Mouse (Mus musculus) heart, postnatal 14 days (tissue): ENCODE measurements around the gene Exosc1. TPM values are rescaled to one million over a fixed set of nuclear protein-coding genes. Genes with fewer than 3 reads are reported as not detected.

ENCODE experiments used
- DNase-seq, 2 experiments: peaks; one replicate each; pipeline ENCODE4 v3.0.0; 2021 to 2022
- intact Hi-C: fragments of 180-260 bp; cut with DNase I; formaldehyde crosslinking; loops from one replicate; pipeline ENCODE4 v1.15.1; 2025
- long read RNA-seq, 2 experiments: library from polyadenylated mRNA; stranded (forward); transcript quantifications; one replicate each; pipeline ENCODE4 v2.0.0; 2021
- total RNA-seq, 2 experiments: library from RNA; stranded (reverse); gene quantifications; 2 replicates each; pipeline ENCODE4 v1.2.3; 2021

Gene Exosc1
- 10 to 100 TPM; 11.3 to 13.4 TPM for total RNA-seq
- long read RNA-seq, experiment 1, transcript Exosc1-201 (8 exons, 1,018 nt), result major isoform, 18 of 22 reads
- long read RNA-seq, experiment 1, partial matches to known transcripts, result 1 of 22 reads
- long read RNA-seq, experiment 1, other reads (novel, unspliced or antisense), result 2 of 22 reads
- long read RNA-seq, experiment 2, transcript Exosc1-201 (8 exons, 1,018 nt), result major isoform, 16 of 21 reads
- long read RNA-seq, experiment 2, partial matches to known transcripts, result 0 of 21 reads
- long read RNA-seq, experiment 2, other reads (novel, unspliced or antisense), result 5 of 21 reads

GRCm38 (mm10) chr19:41933179-41934086 lies at the start of gene Exosc1, which contains the start of gene Zdhhc16:
Gene Exosc1, minus strand, starts transcription at chr19:41933423.
Gene Zdhhc16, plus strand, starts transcription at chr19:41933480.
- intact Hi-C loops, result loop anchor here (5.0 kb wide), 1 partner anchor 36 kb away; the partner anchor contains the start of gene Rrp12
- DNase-seq, result peak; percentile 98

DNA sequence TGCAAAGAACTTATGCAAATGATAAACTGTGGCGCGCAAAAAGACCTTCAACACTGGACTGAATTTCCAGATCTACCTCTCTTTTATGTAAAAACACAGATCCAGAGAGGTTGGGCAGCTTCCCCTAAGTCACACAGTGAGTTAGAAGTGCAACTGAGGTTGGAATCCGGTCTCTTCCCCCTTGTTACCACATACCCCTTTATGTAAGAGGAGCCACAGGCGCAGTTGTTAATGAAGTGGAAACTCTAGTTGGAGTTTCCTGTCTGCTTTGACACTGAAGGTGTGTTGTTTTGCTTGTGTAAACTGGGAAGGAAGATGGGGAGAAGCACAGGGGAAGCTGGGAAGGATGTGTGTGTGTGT lies 49.5 kb upstream of the Exosc1 start:
- intact Hi-C loops, result no loop called here
- DNase-seq, result no peak

- intact Hi-C loops, result loop anchor here (1.0 kb wide), 2 partner anchors 15 to 45 kb away; no protein-coding TSS in a partner anchor
- DNase-seq, result peak; percentile 73 to 75
Measured at GRCm38 (mm10) chr19:41981931-41982790, 48.9 kb upstream of the Exosc1 start.

GRCm38 (mm10) chr19:41981595-41981927 lies 48.3 kb upstream of the Exosc1 start, which contains the start of gene Ubtd1:
Gene Ubtd1, plus strand, starts transcription at chr19:41981763.
- intact Hi-C loops, result loop anchor here (1.0 kb wide), 2 partner anchors 16 to 46 kb away; no protein-coding TSS in a partner anchor
- no peak for DNase-seq

- DNase-seq, result peak; percentile 99 to 100
- intact Hi-C loops, result loop anchor here (1.0 kb wide), 2 partner anchors 16 to 46 kb away; no protein-coding TSS in a partner anchor
Measured at GRCm38 (mm10) chr19:41980819-41981594, 47.8 kb upstream of the Exosc1 start, which contains the start of gene Mms19. Gene Mms19, minus strand, starts transcription at chr19:41981157.

DNA sequence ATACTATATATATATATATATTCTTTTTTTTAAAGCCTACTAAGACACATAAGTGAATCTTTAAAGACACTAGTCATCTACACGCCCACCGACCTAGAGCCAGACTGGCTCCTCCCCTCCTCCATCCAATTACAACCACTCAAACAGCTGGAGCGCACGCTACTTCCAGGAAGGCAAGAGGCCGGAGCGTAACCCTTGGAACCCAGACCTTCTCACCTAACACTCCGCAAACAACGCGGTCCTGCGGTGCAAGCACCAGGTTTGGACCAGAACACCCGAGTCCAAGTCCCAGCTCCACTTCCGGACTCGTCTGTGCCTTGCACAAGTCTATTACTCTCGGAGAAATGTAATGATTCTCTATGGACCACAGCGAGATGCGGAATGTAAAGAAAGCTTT lies 47.2 kb upstream of the Exosc1 start:
- peak; percentile 28 to 30 for DNase-seq
- intact Hi-C loops, result no loop called here

GRCm38 (mm10) chr19:41973891-41974794 lies 40.9 kb upstream of the Exosc1 start:
- DNase-seq, result no peak
- intact Hi-C loops, result no loop called here

DNA sequence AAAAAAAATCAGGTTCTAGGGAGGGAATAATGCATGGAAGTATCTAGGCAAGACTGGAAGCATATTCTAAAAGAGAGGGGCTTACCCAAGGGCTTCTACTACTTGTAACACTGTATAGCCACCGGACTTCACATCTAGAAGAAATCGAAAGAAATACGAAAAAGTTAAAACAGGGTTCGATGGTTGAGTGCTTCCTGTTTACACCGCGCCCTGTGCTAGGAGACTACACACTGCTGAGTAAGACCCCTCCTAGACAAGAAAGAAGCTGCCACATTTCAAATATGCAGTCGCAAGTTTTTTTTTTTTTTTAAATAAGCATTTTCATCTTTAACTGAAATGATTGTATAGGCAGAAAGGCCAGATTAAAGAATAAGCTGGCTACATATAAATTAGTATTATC lies 36.4 kb upstream of the Exosc1 start:
- intact Hi-C loops, result no loop called here
- DNase-seq, result no peak

GRCm38 (mm10) chr19:41953574-41953973 lies 20.4 kb upstream of the Exosc1 start:
- intact Hi-C loops, result no loop called here
- no peak for DNase-seq

GRCm38 (mm10) chr19:41952287-41952686 lies 19.1 kb upstream of the Exosc1 start:
- DNase-seq, result peak in 1 of 2 experiments; percentile 10
- intact Hi-C loops, result no loop called here

GRCm38 (mm10) chr19:41943841-41944240 lies 10.6 kb upstream of the Exosc1 start:
- DNase-seq, result no peak
- intact Hi-C loops, result no loop called here

GRCm38 (mm10) chr19:41938539-41938938 lies 5.3 kb upstream of the Exosc1 start:
- intact Hi-C loops, result no loop called here

GRCm38 (mm10) chr19:41935921-41936320 lies 2.7 kb upstream of the Exosc1 start:
- no peak for DNase-seq
- intact Hi-C loops, result no loop called here

More at GRCm38 (mm10) chr19:41938539-41938938, 5.3 kb upstream of the Exosc1 start:
- no peak for DNase-seq

DNA sequence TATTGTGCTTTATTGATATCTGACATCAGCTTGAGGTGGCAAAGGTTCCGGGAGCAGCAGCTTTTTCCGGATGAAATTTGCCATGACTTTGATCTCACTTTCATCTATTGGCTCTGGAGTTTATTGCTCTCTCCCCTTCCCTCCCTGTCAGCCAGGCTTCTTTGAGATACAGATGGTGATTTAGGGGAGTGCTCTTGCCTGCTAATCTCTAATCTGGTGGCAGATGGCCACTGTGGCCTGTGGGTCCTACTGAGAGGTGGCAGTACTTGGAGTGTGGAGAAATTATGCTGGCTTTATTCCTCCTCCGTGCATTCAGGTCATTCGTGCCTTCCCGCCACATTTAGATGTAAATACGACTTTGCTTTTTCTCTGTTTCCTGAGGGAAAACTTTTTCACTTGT lies 901 bp upstream of the Exosc1 start:
- intact Hi-C loops, result loop anchor here (5.0 kb wide), 1 partner anchor 37 kb away; the partner anchor contains the start of gene Rrp12
- no peak for DNase-seq

- intact Hi-C loops, result loop anchor here (5.0 kb wide), 1 partner anchor 35 kb away; the partner anchor contains the start of gene Rrp12
- DNase-seq, result no peak
Measured at GRCm38 (mm10) chr19:41932686-41933085, 537 bp downstream of the Exosc1 start.

DNA sequence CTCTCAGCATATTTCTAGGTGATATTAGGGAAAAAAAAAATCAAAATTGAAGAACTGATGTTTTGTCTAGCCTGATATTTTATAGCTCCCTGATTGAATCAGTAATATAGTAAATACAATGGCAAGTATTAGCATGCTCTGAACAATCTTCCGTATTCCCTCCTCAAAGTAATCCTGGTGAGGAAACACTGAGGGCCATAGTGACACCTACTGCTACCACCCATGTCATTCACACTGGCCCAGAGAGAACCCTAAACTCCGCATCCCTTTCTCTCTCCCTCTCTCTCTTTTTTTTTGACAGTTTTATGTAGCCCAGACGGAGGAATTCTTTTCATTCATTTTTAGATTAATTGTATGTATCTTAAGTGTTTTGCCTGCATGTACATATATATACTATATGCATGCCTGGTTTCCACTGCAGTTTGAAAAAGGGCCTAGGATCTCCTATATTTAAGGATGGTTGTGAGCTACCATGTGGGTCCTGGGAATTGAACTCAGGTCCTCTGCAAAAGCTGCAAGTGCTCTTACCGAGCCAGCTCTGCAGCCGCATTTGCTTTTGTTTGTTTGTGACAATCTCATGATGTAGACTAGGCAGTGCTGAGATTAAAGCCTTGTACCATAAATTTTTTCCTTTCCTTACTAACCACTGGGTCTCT lies 12.7 kb downstream of the Exosc1 start:
- intact Hi-C loops, result no loop called here
- no peak for DNase-seq

DNA sequence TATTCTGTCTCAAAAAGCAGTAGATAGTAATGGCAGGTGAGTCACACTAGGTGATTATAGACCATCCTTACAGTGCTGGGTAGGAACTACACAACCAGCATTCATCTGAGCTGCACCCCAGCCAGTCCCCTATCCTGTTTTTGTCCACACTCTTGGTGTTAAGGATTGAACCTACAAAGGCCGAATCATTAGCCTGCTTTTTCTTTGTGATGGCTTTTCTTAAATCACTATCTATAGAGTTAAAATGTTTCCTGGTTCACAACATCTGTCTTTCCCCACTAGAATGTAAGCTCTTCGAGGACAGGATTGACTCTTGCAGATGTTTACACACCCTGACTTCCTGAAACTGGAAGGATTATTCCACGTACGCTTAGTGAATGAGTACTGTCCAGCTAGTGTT lies 13.8 kb downstream of the Exosc1 start:
- intact Hi-C loops, result no loop called here
- no peak for DNase-seq

- DNase-seq, result no peak
- intact Hi-C loops, result no loop called here
Measured at GRCm38 (mm10) chr19:41916853-41917252, 16.4 kb downstream of the Exosc1 start.
